Mouse (Mus musculus): ENCODE results near the gene Rarres2.
A peak's percentile ranks its signal among the peaks of the same experiment; 100 is the strongest.

The Rarres2 gene

GRCm38 (mm10) chr6:48572572-48573061, at the start of gene Rarres2:
TSS of gene Rarres2 (minus strand) at chr6:48572789.
- peak; percentile 79 for DNase-seq

GRCm38 (mm10) chr6:48620031-48620430, 47.4 kb upstream of the Rarres2 start:
- DNase-seq = no peak

GRCm38 (mm10) chr6:48614756-48615155, 42.2 kb upstream of the Rarres2 start:
- DNase-seq = no peak

GRCm38 (mm10) chr6:48613464-48613863, 40.9 kb upstream of the Rarres2 start:
- DNase-seq = no peak

GRCm38 (mm10) chr6:48610657-48611056, 38.1 kb upstream of the Rarres2 start:
- DNase-seq = no peak

- no peak for DNase-seq
Observed at GRCm38 (mm10) chr6:48609512-48609911, 36.9 kb upstream of the Rarres2 start.

GRCm38 (mm10) chr6:48608124-48608523, 35.5 kb upstream of the Rarres2 start:
- DNase-seq = no peak

- peak; percentile 54 for DNase-seq
Observed at GRCm38 (mm10) chr6:48602080-48602741, 29.6 kb upstream of the Rarres2 start.

GRCm38 (mm10) chr6:48601271-48602079, 28.9 kb upstream of the Rarres2 start, which contains the start of gene Zfp775:
TSS of gene Zfp775 (plus strand) at chr6:48602063.
- peak; percentile 98 for DNase-seq

- no peak for DNase-seq
Observed at GRCm38 (mm10) chr6:48600594-48600993, 28.0 kb upstream of the Rarres2 start.

- DNase-seq = no peak
Observed at GRCm38 (mm10) chr6:48597233-48597625, 24.6 kb upstream of the Rarres2 start.

- no peak for DNase-seq
Observed at GRCm38 (mm10) chr6:48596545-48597232, 24.1 kb upstream of the Rarres2 start.

- peak; percentile 45 for DNase-seq
Observed at GRCm38 (mm10) chr6:48595278-48595677, 22.7 kb upstream of the Rarres2 start.

GRCm38 (mm10) chr6:48594043-48594738, 21.6 kb upstream of the Rarres2 start:
- peak; percentile 72 for DNase-seq

GRCm38 (mm10) chr6:48593158-48594042, 20.8 kb upstream of the Rarres2 start, which contains the start of the genes Repin1 and Gm44965:
TSS of gene Repin1 (plus strand) at chr6:48593883.
TSS of gene Gm44965 (plus strand) at chr6:48593941.
- peak; percentile 97 for DNase-seq

- no peak for DNase-seq
Observed at GRCm38 (mm10) chr6:48591871-48592270, 19.3 kb upstream of the Rarres2 start.

GRCm38 (mm10) chr6:48591221-48591845, 18.7 kb upstream of the Rarres2 start:
- DNase-seq = no peak

- no peak for DNase-seq
Observed at GRCm38 (mm10) chr6:48589194-48589750, 16.7 kb upstream of the Rarres2 start, which contains the start of gene Gm45021. TSS of gene Gm45021 (plus strand) at chr6:48589610.

GRCm38 (mm10) chr6:48582037-48582436, 9.4 kb upstream of the Rarres2 start:
- DNase-seq = peak; percentile 57

- no peak for DNase-seq
Observed at GRCm38 (mm10) chr6:48581257-48581656, 8.7 kb upstream of the Rarres2 start.
